Mouse (Mus musculus): Measurements from ENCODE around the gene Esp18. TPM values are rescaled to one million over a fixed set of nuclear protein-coding genes. Genes with fewer than 3 reads are reported as not detected.

Gene Esp18
- not detected for total RNA-seq (2021)
- long read RNA-seq, experiment 1: 0 reads
- long read RNA-seq, experiment 2: 0 reads

DNA sequence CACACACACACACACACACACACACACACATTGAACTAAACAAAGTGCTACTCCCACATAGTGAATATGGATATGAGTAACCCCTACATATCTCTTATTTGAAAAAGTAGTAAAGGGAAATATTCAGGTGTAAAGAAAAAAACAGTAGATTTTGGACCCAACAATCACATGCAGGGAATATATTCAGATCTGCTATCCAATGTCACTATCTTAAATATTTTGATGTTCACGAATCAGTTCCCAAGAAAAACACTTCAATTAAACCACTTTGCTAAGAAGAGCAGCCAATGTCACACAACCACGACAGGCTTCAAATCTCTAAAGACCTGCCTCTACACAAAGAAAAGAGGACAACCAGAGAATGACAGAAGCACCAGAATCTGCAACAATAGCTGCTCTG lies at the start of gene Esp18:
Gene Esp18, plus strand, starts transcription at position 301 of the 400 bp plus-strand sequence.
- intact Hi-C loops (cut with DNase I): no loop called here
- Histone ChIP-seq H3K4me3 (no peak within 1 kb of the TSS), H3K27ac (no peak within 1 kb of the TSS)
- TF ChIP-seq CTCF (IDR thresholded peaks at IDR 0.05): no peak
- DNase-seq (ENCODE audit: extremely low spot score in 1 of 2, low spot score in 2 of 2): no peak

DNA sequence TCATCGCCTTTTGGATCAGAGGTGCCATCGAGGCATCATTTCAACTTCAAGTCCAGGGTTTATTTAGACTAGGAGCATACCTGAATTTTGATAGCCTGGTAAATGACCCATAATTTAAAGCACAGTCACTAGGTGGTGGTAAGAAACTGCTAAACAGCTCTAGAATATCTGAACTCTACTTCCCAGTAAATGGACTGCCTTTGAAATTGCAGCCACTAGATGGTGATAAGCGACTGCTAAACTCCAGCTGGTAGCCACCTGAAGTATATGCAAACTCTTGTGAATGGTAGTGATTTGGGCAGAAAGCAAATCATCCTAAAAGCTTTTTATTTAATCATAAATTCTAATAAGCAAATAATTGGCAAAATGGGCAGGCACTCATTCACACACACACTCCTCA lies 42.8 kb upstream of the Esp18 start:
- intact Hi-C loops (cut with DNase I): no loop called here
- H3K4me3 ChIP-seq: no peak overlapping the region
- H3K27ac ChIP-seq: no peak overlapping the region
- no peak; the same call in 1 of the 2 replicates for TF ChIP-seq CTCF (IDR thresholded peaks at IDR 0.05)
- DNase-seq (ENCODE audit: extremely low spot score in 1 of 2, low spot score in 2 of 2): no peak

Small RNA genes within 50 kb of the gene (microRNA-seq; reads per million reads assigned to microRNA genes)
- 0 reads per million in 2 experiments for gene Gm26429

Other genes with a start within 250 kb of the Esp18 start
- not detected for gene Esp16, start 129.8 kb downstream of the Esp18 start, total RNA-seq (2021)
- gene Esp15, start 234.6 kb downstream of the Esp18 start, total RNA-seq (2021): not detected